Mouse (Mus musculus) heart, postnatal 10 days (tissue): ENCODE results near the gene Hspbp1. TPM values are rescaled to one million over a fixed set of nuclear protein-coding genes. Genes with fewer than 3 reads are reported as not detected.

ENCODE experiments used
- DNase-seq, 2 experiments: peaks; one replicate each; pipeline ENCODE4 v3.0.0; 2021
- intact Hi-C: fragments of 180-260 bp; cut with DNase I; formaldehyde crosslinking; loops from one replicate; pipeline ENCODE4 v1.15.1; 2025
- total RNA-seq, 2 experiments: library from RNA; stranded (reverse); gene quantifications; 2 replicates each; pipeline ENCODE4 v1.2.3; 2021

Hspbp1 gene
- 10 to 100 TPM; 45.0 to 46.7 TPM for total RNA-seq

DNA sequence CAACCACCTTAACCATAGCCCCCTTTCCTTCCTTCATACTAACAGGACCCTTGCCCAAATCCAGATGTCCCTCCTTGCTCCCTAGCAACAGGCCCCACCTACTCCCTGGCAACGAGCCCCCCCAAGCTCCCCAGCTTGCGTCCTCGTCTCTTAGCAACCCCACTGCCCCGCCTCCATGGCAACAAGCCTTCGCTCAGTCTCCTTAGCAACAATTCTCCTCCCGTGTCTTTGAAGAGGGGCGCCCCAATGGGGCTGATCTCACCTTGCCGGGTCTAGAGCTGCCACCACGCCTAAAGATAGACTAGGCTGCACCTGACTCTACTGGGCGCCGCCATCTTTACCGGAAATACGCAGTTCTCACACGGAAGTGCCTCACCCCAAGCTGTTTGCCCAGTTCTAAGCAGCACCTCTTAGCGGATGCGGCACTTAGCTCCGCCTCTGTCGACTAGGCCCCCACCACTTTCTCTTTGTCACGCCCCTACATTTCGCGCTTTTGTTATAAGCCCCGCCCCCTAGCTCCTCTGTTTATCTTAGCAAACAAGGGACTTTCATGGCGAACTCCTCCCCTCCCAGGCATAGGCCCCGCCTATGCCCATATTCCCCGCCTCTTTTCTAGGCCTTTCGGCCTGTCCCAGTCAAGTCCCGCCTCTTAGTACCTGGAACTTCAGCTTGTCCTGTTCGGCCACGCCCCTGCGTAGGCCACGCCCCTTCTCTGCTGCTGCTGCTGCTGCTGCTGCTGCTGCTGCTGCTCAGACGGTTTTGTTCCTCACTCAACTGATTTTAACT lies at the start of gene Hspbp1:
Gene Hspbp1 (minus strand): TSS at position 437 of the 786 bp plus-strand sequence.
- peak; percentile 95 to 96 for DNase-seq
- intact Hi-C loops: loop anchor here (1.0 to 10.0 kb wide), 3 partner anchors 26 to 370 kb away; partner anchors contain the start of genes Kmt5c, Ppp6r1 and Zfp580

DNA sequence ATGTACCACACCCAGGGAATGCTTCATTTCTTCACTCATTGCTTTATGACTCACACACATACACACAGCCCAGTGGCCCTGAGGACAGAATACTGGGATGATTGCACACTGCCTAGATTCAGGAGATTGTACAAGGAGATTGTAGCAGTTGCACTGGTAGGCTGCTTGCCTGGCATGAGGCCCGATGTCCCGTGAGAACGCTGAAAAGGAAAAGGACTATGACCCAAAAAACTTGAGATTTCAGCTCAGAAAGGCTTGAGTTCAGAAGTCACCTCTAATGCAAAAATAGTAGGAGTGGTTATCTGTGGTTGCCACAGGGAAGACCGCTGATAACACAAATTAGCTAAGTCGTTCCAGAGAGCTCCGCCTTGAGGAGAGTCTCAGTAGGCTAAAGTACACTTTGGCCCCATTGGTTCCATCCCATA lies 48.1 kb upstream of the Hspbp1 start:
- DNase-seq: no peak
- intact Hi-C loops: no loop called here

DNA sequence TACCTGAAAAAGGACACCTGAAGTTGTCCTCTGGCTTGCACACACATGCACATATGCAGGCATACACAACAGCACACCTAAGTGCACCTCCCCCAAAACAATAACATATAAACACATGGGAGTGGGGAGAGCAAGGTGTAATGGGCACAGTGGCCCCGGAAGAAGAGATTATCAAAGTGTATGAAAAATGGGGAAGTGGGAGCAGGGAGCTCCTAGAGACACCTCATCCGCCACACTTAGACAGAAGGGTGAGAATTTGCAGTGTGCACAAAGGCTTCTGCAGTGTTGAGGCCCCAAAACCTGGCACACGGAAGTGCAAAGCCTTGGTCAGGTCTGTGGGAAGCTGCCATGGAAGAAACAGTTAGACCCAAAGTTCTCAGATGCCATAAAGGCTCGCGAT lies 46.2 kb upstream of the Hspbp1 start:
- no peak for DNase-seq
- intact Hi-C loops: no loop called here

DNA sequence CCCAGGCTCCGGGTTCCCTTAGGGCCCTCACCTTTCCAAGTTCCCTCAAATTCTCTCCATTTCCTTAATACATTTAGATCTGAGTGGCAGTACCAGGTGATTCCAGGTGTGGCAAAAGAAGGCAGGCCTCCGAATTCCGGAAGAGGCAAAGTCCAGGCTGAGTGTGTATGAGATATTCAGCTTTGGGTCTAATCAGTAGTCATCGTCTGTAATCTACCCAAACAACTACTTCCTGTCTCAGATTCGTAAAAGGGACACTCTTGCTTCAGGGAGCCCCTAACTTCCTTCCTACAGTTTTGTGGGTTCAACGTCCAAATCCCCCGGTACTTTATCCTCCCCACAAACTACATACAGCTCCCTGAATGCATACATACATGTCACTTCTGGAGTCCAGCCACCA lies 40.3 kb upstream of the Hspbp1 start, which contains the start of gene Tmem150b:
Gene Tmem150b (minus strand): TSS at position 81 of the 400 bp plus-strand sequence.
- no peak for DNase-seq
- intact Hi-C loops: no loop called here

DNA sequence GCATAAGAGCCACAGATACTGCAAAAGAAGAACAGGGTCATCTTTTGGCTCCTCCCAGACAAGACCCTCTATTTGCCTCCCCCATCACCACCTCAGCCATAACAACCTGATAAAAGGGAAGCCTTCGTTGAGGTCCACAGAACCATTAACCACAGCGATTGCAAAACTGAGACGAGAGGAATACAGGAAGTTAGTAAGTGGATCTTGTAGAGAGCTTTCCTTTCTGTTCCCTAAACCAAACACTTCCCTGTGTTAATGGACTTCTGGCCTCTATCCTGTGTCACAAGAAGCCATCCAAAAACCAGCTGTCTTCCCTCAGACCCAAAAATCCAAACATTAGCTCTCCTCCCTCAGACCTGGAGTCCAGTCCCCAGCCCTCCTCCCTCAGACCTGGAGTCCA lies 39.5 kb upstream of the Hspbp1 start:
- DNase-seq: no peak
- intact Hi-C loops: no loop called here

DNA sequence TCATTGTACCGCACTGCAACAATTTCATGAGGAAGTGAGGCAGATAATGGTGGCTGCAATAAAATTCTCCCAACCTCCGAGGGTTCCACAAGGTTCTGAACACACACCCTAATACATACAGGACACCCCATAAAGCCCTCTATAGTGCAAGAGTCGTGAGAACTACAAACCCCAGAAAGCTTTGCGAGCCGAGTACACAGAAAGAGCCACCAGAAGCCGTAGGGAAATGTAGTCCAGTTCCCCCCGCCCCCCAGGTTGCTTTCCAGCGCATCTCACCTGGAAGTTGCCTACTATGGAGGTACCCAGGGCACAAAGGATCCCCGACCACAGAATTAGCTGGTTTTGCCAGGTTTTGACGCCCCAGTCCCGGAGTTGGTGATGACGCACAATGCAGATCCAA lies 38.6 kb upstream of the Hspbp1 start:
- peak; percentile 23 to 41 for DNase-seq
- intact Hi-C loops: no loop called here

DNA sequence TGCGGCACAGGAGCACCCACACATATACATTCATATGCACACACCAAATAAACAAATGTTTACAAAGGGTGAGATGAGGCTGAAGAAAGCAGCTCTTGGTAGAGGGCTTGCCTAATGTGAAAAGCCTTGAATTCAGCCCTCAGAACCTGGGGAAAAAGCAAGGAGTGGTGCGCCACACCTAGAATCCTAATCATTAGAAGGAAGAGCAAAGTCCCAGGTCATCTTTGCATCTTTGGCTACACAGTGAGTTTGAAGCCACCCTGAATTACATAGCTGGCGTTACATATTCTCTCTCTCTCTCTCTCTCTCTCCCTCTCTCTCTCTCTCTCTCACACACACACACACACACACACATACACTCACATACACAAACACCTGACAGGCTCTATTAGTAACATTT lies 34.4 kb upstream of the Hspbp1 start:
- intact Hi-C loops: no loop called here
- no peak for DNase-seq

DNA sequence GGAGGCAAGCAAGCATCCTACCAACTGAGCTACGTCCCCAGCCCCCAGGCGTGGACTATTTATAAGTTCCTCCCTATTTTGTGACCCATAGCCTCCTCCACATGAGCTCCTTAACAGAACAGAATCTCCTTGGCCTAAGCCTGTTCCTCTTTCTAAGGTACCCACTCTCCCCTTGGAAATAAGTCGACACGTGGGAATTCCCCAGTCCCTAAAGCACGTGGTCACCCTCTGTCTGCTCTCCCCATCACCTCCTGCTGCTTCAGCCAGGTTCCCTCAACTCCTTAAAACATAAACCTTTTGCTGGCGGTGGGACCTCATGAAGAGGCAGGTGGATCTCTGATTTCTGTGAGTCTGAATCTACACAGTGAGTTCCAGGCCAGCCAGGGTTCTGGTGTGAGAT lies 32.1 kb upstream of the Hspbp1 start:
- DNase-seq: no peak
- intact Hi-C loops: no loop called here

DNA sequence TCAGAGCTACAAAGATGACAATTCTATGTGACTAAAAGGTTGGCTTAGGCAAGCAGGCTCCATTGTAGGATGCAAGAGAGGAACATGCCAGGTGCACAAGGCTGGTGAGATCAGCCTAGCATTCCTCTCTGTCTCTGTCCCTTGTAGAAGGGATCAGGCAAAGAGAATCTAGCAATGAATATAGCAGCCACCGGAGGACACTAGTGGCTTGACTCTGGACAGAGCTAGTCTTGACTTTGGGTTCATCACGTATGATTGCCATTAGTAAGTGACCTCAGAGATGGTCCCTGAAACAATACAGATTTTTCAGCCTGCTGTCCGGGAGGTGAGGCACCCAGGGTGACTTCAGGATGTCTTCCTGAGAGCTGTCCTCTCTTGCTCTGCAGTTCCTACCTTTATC lies 27.7 kb upstream of the Hspbp1 start:
- DNase-seq: no peak
- intact Hi-C loops: no loop called here

DNA sequence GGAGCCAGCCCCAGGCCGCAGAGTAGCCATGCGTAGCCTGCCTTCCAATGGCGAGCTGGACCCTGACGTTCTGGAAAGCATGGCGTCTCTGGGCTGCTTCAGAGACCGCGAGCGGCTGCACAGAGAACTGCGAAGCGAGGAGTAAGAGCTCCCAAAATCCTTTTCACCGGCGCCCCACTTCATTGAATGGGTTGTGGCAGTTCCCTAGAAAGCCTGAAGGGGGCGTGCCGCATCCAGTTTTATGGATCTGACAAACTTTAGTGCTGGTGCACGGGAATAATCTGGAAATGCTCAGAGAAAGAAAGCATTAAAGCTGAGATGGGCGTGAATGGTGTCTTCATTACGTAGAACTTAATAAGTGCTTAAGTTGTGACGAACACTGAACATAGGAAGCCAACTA lies 20.2 kb upstream of the Hspbp1 start:
- DNase-seq: peak in 1 of 2 experiments; percentile 38
- intact Hi-C loops: loop anchor here (5.0 kb wide), 1 partner anchor 82 kb away; the partner anchor contains the start of gene Tmem238

DNA sequence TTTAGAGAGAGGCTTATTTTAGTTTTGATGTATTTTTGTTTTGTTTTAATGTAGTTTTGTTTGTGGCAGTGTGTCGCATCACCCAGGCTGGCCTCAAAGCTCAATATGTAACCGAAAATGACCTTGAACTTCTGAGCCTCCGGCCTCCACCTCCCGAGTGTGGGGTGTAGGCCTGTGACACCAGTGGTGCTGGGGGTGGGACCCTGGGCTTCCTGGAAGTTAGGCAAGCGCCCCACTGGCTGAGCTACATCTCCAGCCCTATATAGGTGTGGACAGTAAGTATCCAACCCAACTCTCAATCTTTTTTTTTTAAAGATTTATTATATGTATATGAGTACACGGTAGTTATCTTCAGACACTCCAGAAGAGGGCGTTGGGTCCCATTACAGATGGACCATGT lies 18.3 kb upstream of the Hspbp1 start:
- intact Hi-C loops: no loop called here
- no peak for DNase-seq

DNA sequence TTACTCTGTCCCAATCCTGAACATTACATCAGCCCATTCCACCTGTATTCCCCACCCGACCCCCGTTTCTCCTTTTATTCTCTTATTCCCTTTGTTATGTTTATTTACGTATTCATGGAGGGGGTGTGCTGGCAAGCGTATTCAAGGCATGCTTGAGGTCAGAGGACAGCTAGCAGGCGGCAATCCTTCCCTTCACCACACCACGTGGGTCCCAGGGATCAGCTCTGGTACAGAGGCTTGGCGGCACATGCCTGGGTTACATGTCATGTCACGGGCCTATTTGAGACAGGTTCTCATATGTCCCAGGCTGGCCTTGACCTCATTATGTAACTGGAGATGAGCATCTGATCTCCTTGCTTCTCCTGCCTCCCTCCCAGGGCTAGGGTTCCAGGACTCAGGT lies 17.5 kb upstream of the Hspbp1 start:
- intact Hi-C loops: no loop called here
- no peak for DNase-seq

DNA sequence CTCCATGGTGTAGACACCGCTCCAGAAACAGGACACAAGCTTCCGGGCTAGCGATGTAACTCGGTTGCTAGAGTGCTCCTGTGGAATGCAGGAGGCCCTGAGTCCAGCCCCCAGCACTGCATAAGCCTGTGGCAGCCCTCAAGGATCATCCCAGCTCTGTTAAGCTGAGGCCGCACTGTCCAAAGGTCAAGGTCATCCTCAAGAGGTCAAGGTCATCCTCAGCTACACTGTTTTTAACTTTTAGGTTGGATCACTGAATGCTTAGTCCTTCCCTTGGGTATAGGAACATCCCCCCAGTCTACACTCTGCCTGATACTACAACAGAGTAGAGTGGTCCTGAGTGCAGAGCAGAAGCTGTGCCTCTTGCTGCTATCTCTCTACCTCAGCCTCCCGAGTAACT lies 8.1 kb upstream of the Hspbp1 start:
- intact Hi-C loops: no loop called here
- DNase-seq: no peak

DNA sequence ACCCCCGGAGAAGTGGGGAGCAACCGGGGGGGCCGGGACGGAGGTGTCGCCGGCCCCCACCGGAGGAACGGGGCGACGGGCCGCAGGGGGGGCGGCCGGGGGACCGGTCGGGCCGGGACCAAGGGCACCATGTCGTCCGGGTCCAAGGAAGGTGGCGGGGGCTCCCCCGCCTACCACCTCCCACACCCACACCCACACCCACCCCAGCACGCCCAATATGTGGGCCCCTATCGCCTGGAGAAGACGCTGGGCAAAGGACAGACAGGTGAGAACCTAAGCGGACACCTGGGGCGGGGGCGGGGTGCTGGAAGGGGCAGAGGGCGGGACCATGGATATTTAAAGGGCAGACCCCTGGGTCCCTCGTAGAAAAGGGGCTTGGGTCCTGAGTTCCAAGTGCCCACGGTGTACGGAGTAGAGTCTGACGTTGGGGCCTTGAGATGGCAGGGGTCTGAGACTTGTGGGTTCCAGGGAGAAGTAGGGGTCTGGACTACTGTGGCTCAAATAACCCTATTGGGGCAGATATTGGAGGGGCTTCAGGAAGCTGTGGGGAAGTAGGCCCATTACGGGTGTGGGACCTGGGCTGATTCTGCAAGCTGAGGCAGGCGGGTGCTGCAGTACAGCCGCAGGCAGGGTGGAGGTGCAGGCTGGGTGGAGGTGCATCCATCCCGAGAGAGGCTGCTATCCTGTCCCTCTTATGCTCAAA lies 6.2 kb upstream of the Hspbp1 start:
- no peak for DNase-seq
- intact Hi-C loops: no loop called here

DNA sequence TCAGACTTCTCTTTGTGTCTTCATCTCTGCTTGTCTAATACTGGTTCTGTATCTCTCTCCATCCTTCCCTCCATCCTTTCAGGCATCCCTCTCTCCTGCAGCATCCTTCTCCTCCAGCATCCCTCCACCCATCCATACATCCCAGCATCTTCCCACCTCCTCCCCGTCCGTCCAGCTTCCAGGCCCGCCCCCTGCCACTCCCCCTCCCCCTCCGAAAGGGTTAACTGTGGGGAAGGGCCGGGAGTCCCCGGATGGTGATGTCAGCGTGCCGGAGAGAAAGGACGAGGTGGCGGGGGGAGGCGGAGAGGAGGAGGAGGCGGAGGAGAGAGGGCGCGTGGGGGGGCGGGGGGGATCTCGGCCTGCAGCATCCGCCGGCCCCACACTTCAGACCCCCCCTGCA lies 5.5 kb upstream of the Hspbp1 start, which contains the start of gene Brsk1:
Gene Brsk1 (plus strand): TSS at position 218 of the 400 bp plus-strand sequence.
- intact Hi-C loops: no loop called here
- peak; percentile 63 to 76 for DNase-seq

DNA sequence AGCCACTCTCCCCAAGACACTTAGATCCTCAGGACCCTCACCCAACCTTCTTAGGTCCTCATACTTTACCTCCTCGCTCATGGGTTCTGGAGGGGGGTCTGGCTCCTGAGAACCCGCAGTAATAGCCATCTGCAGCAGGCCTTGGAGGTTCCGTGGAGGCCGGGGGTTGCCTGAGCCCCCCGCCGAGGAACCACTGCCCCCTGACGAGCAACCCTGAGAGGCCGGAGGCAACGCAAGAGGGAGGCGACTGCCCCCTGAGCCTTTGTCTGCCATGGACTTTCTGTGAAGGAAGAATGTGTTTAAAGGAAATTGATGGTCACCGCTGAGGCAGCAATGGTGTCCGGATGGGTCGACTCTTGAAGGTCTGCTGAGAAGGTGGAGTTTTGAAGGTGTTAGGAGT lies 665 bp downstream of the Hspbp1 start:
- DNase-seq: no peak
- intact Hi-C loops: loop anchor here (1.0 to 10.0 kb wide), 3 partner anchors 25 to 371 kb away; partner anchors contain the start of genes Kmt5c, Ppp6r1 and Zfp580

DNA sequence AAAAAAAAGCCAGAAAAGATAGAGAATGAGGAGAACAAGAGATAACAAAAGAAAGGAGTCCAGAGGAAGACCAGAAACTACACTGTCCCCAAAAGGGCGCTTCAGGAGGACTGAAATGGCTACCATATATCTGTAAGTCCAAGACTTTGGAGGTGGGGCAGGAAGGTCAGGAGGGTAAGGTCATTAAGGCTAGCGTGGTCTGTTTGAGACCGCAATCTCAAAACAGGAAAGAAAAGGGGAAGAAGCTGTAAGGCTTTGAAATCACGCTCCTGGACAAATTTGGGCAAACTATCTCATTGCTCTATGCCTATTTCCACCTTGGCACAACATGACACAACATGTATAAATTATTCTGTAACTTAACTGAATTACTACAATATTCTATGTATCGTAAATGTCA lies 1.6 kb downstream of the Hspbp1 start:
- intact Hi-C loops: loop anchor here (10.0 kb wide), 1 partner anchor 371 kb away; the partner anchor contains the start of gene Zfp580
- no peak for DNase-seq

DNA sequence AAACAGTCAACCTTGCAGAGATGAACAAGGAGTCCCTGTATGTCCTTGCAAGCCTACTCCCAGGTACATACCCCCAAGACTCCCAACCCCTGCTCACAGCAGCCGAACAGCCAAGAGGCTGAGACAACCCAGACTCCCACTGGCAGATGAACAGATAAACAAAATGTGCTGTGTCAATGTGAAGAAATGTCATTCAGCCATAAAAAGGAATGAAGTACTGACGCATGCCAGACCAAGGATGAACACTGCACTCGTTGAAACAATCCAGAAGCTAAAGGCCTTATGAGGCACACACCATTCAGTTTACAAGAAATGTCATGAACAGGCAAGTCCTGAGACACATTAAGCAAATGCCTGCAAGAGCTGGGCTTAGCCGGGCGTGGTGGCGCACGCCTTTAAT lies 9.7 kb downstream of the Hspbp1 start:
- intact Hi-C loops: no loop called here
- no peak for DNase-seq

DNA sequence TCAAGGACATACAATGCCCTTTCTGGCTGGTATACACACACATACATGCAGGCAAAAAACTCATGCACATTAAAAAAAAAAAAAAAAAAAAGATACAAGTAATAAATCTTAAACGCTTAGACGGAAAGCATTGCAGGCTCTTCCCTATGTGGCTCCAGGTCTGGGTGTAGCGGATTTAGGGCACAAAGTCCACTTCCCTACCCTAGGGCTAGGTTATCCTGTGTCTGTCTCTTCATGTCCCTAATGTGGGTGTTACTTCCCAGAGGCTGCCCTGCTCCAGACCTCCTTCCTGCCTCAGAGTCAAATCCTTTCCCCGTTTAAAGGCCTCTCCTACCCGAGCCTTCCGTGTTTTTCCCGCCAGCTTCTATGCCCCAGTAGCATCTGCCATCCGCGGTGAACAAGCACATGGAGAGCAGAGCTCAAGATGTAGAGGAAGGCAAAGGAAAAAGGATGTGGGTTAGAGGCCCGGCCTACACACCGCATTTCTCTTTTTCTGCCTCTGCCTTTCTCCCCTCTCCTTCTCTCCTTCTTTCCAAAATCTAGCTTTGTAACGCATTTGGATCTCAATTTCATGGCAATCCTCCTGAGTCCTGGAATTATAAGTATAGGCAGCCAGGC lies 10.6 kb downstream of the Hspbp1 start:
- DNase-seq: no peak
- intact Hi-C loops: no loop called here

DNA sequence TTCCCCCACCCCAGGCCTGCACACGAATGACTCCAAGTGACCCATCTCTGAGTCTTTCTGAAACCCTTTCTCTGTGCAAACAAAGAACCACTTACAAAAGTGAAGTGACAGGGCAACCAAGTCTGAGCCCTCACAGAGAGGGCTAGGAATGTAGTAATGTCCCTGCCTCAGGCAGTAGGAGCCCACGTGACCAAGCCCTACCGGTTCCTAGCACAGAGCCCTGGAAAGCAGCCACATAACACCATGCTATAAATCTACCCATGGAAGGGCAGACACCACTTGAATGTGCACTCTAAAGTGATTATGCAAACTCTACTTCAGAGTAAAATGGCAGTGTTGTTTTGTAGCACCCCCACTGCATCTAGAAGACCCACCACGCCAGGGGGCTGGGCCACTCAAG lies 12.9 kb downstream of the Hspbp1 start:
- intact Hi-C loops: no loop called here
- no peak for DNase-seq

DNA sequence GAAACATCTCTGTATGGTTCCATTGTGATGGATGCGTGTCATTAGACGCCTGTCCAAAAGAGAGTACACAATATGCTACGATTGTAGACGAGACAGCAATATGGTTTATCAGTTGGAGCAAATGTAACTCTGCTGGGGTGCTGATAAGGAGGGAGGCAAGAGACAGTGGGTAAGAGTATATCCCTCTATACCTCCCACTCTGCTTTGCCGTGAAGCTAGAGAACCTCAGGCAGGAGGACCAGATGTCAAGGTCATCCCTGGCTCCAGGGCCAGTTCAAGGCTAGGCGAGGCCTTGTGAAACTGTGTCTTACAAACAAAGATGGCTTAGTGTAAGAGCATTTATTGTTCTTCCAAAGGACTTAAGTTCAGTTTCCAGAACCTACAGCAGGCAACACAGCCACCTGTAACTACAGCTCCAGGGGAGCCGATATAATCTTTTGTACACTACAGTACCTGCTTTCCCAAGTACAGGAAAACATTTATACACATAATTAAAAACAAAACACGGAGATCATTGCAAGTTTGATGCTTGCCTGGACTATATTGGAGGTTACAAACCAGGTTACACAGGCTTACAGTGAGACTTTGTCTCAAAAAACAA lies 14.1 kb downstream of the Hspbp1 start:
- DNase-seq: no peak
- intact Hi-C loops: no loop called here
